Mouse (Mus musculus): ENCODE results near the gene Tomt.
"Not testable (repeated sequence)": the region's sequence is repeated elsewhere in the genome, so short reads cannot be mapped to it uniquely, and the experiment has no call there.

GRCm38 (mm10) chr7:101925892-101926291 is 19.7 kb upstream of the Tomt start:
- not testable (repeated sequence) for TF ChIP-seq POLR2AphosphoS5 (IDR thresholded peaks at IDR 0.05; ENCODE audit: insufficient replicate concordance, low read depth, low read length); CTCF (IDR thresholded peaks at IDR 0.05; ENCODE audit: low read depth, low read length)
